In genomic region chr8:118274243-118274642, GRCm38 (mm10) we compare ENCODE assay signal across 5 mouse cellular contexts.
"Had no signal": no experiment of that assay in that cellular context is flagged by ENCODE, and none has a peak within 500 bp of the region (broad histone marks: within the 10 kb centered on the region; RNA-seq: fewer than 3 reads in every experiment).

No protein-coding gene starts in this region.

- H3K27ac ChIP-seq: limb, embryonic 15.5 days; liver, embryonic 13.5 days; lung, embryonic 15.5 days had no signal

- ATAC-seq: intestine, postnatal 0 days; liver, postnatal 0 days had no signal

- H3K4me2 ChIP-seq: limb, embryonic 15.5 days; liver, embryonic 13.5 days; lung, embryonic 15.5 days had no signal

- H3K9me3 ChIP-seq: limb, embryonic 15.5 days; liver, embryonic 13.5 days; lung, embryonic 15.5 days had no signal

- H3K36me3 ChIP-seq: limb, embryonic 15.5 days; liver, embryonic 13.5 days; lung, embryonic 15.5 days had no signal

- H3K27me3 ChIP-seq: limb, embryonic 15.5 days; liver, embryonic 13.5 days; lung, embryonic 15.5 days had no signal

- H3K9ac ChIP-seq: limb, embryonic 15.5 days; liver, embryonic 13.5 days; liver, postnatal 0 days; lung, embryonic 15.5 days had no signal

- H3K4me1 ChIP-seq: liver, embryonic 13.5 days had no signal

- DNase-seq: liver, embryonic 13.5 days had no signal

- H3K4me3 ChIP-seq: limb, embryonic 15.5 days; liver, embryonic 13.5 days; lung, embryonic 15.5 days had no signal
